Mouse (Mus musculus): ENCODE results near the gene Scfd2. TPM values are rescaled to one million over a fixed set of nuclear protein-coding genes. Genes with fewer than 3 reads are reported as not detected.

The Scfd2 gene
- polyA plus RNA-seq, 1 experiment from 2014 or later: 13.9 TPM

- Histone ChIP-seq H3K4me3 (replicated peaks) (no peak overlapping the region), H3K36me3 (peaks cover 8% of the 10 kb centered on the region; the same call in 1 of the 2 replicates), H3K27ac (no peak overlapping the region), H3K9ac (no peak overlapping the region), H3K4me2 (0 out of 2 replicates have a peak overlapping the region, but pooled peaks have one; percentile 7), H3K4me1 (replicated peaks) (peaks cover 28% of the 10 kb centered on the region), H3K9me3 (replicated peaks) (no peaks in the 10 kb centered on the region), H3K27me3 (peaks cover 33% of the 10 kb centered on the region)
- no peak for ATAC-seq (ENCODE audit: low read depth)
- WGBS (ENCODE audit: insufficient replicate concordance): 78% methylated on average over 22 of the region's 22 CpGs
- DNase-seq: no peak
Measured at GRCm38 (mm10) chr5:74197541-74198330, 333.8 kb downstream of the Scfd2 start.

DNA sequence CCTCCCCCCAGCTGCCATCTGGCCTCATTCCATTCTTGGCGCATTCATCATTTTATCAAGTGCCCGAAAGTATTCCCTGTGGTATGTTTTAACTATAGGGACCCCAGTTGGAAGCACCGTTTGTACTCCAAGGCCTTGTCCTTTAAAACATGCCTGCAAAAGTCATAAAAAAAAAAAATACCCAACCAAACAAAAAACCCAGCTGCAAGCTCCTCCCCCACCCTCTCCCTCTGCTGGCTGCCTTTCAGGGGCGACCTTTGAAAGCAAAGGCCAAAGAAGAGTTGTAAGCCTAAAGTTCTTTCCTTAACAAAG lies 335.3 kb downstream of the Scfd2 start:
- H3K9ac ChIP-seq: no peak overlapping the region
- peaks cover 46% of the 10 kb centered on the region for H3K27me3 ChIP-seq

GRCm38 (mm10) chr5:74195614-74196306 lies 335.8 kb downstream of the Scfd2 start:
- H3K9ac ChIP-seq: peak overlapping the region; percentile 74
- WGBS (ENCODE audit: insufficient replicate concordance): 8% methylated on average over 27 of the region's 27 CpGs
- peak; percentile 5; the same call in 1 of the 2 replicates for ATAC-seq (ENCODE audit: low read depth)
- DNase-seq: no peak
- peaks cover 8% of the 10 kb centered on the region; the same call in 1 of the 2 replicates for H3K36me3 ChIP-seq
- no peaks in the 10 kb centered on the region for H3K9me3 ChIP-seq (replicated peaks)
- peak overlapping the region; percentile 66 for H3K4me3 ChIP-seq (replicated peaks)
- H3K4me1 ChIP-seq (replicated peaks): peaks cover 28% of the 10 kb centered on the region
- peak overlapping the region; percentile 88 for H3K4me2 ChIP-seq
- H3K27me3 ChIP-seq: peaks cover 50% of the 10 kb centered on the region
- H3K27ac ChIP-seq: no peak overlapping the region

More for the DNA sequence above, 335.3 kb downstream of the Scfd2 start:
- DNase-seq (no peak), ATAC-seq (ENCODE audit: low read depth) (no peak)
- Histone ChIP-seq H3K36me3 (peaks cover 8% of the 10 kb centered on the region; the same call in 1 of the 2 replicates), H3K27ac (no peak overlapping the region), H3K4me3 (replicated peaks) (peak overlapping the region; percentile 66), H3K4me2 (peak overlapping the region; percentile 88), H3K4me1 (replicated peaks) (peaks cover 28% of the 10 kb centered on the region), H3K9me3 (replicated peaks) (no peaks in the 10 kb centered on the region)
- 28% methylated on average over 4 of the region's 4 CpGs for WGBS (ENCODE audit: insufficient replicate concordance)

GRCm38 (mm10) chr5:74194841-74195613 lies 336.5 kb downstream of the Scfd2 start, which contains the start of gene Rasl11b:
TSS of gene Rasl11b (plus strand) at chr5:74195286.
- Histone ChIP-seq H3K4me2 (peak within 1 kb of the TSS; percentile 88), H3K9ac (peak within 1 kb of the TSS; percentile 74), H3K27ac (no peak within 1 kb of the TSS), H3K4me3 (replicated peaks) (peak within 1 kb of the TSS; percentile 66), H3K4me1 (replicated peaks) (peaks cover 28% of the 10 kb centered on the region), H3K9me3 (replicated peaks) (no peaks in the 10 kb centered on the region), H3K27me3 (peaks cover 52% of the 10 kb centered on the region), H3K36me3 (peaks cover 8% of the 10 kb centered on the region; the same call in 1 of the 2 replicates)
- peak; percentile 86 for DNase-seq
- under 1% methylated on average over 82 of the region's 82 CpGs for WGBS (ENCODE audit: insufficient replicate concordance)
- peak; percentile 92 for ATAC-seq (ENCODE audit: low read depth)

- DNase-seq: peak; percentile 3
- Histone ChIP-seq H3K4me1 (replicated peaks) (peaks cover 28% of the 10 kb centered on the region), H3K27me3 (peaks cover 53% of the 10 kb centered on the region), H3K9ac (peak overlapping the region; percentile 70), H3K4me2 (peak overlapping the region; percentile 88), H3K27ac (no peak overlapping the region), H3K9me3 (replicated peaks) (no peaks in the 10 kb centered on the region), H3K4me3 (replicated peaks) (peak overlapping the region; percentile 66), H3K36me3 (peaks cover 8% of the 10 kb centered on the region; the same call in 1 of the 2 replicates)
- whole genome bisulfite sequencing (ENCODE audit: insufficient replicate concordance): 26% methylated on average over 16 of the region's 16 CpGs
- peak; percentile 51 for ATAC-seq (ENCODE audit: low read depth)
Measured at GRCm38 (mm10) chr5:74194027-74194840, 337.3 kb downstream of the Scfd2 start.

GRCm38 (mm10) chr5:74193626-74194025 lies 337.9 kb downstream of the Scfd2 start:
- H3K4me1 ChIP-seq (replicated peaks): peaks cover 28% of the 10 kb centered on the region
- H3K27ac ChIP-seq: no peak overlapping the region
- H3K36me3 ChIP-seq: peaks cover 8% of the 10 kb centered on the region; the same call in 1 of the 2 replicates
- DNase-seq (no peak), ATAC-seq (ENCODE audit: low read depth) (no peak)
- WGBS (ENCODE audit: insufficient replicate concordance): 54% methylated on average over 7 of the region's 7 CpGs
- H3K9me3 ChIP-seq (replicated peaks): no peaks in the 10 kb centered on the region
- H3K27me3 ChIP-seq: peaks cover 53% of the 10 kb centered on the region
- H3K9ac ChIP-seq: no peak overlapping the region
- H3K4me2 ChIP-seq: no peak overlapping the region
- H3K4me3 ChIP-seq (replicated peaks): no peak overlapping the region

GRCm38 (mm10) chr5:74193008-74193407 lies 338.6 kb downstream of the Scfd2 start:
- Histone ChIP-seq H3K27ac (no peak overlapping the region), H3K4me3 (replicated peaks) (no peak overlapping the region), H3K36me3 (peaks cover 2% of the 10 kb centered on the region; the same call in 1 of the 2 replicates), H3K4me2 (no peak overlapping the region), H3K27me3 (peaks cover 53% of the 10 kb centered on the region), H3K9me3 (replicated peaks) (no peaks in the 10 kb centered on the region), H3K9ac (no peak overlapping the region), H3K4me1 (replicated peaks) (peaks cover 28% of the 10 kb centered on the region)
- ATAC-seq (ENCODE audit: low read depth): no peak
- no peak for DNase-seq
- 35% methylated on average over 2 of the region's 2 CpGs for WGBS (ENCODE audit: insufficient replicate concordance)

GRCm38 (mm10) chr5:74190911-74191310 lies 340.6 kb downstream of the Scfd2 start:
- no peak overlapping the region for H3K4me2 ChIP-seq
- no peak overlapping the region for H3K9ac ChIP-seq
- no peaks in the 10 kb centered on the region for H3K9me3 ChIP-seq (replicated peaks)
- H3K27ac ChIP-seq: no peak overlapping the region
- no peaks in the 10 kb centered on the region for H3K36me3 ChIP-seq
- 65% methylated on average over 5 of the region's 5 CpGs for WGBS (ENCODE audit: insufficient replicate concordance)
- DNase-seq (no peak), ATAC-seq (ENCODE audit: low read depth) (no peak)
- peaks cover 45% of the 10 kb centered on the region for H3K27me3 ChIP-seq
- no peak overlapping the region for H3K4me3 ChIP-seq (replicated peaks)
- peaks cover 26% of the 10 kb centered on the region for H3K4me1 ChIP-seq (replicated peaks)

- H3K27ac ChIP-seq: no peak overlapping the region
- H3K4me2 ChIP-seq: no peak overlapping the region
- H3K9ac ChIP-seq: no peak overlapping the region
- H3K4me1 ChIP-seq (replicated peaks): peaks cover 18% of the 10 kb centered on the region
- H3K27me3 ChIP-seq: peaks cover 40% of the 10 kb centered on the region
- H3K9me3 ChIP-seq (replicated peaks): no peaks in the 10 kb centered on the region
- WGBS (ENCODE audit: insufficient replicate concordance): 55% methylated on average over 9 of the region's 9 CpGs
- no peak overlapping the region for H3K4me3 ChIP-seq (replicated peaks)
- DNase-seq: no peak
- ATAC-seq (ENCODE audit: low read depth): no peak
- no peaks in the 10 kb centered on the region for H3K36me3 ChIP-seq
Measured at GRCm38 (mm10) chr5:74190161-74190491, 341.4 kb downstream of the Scfd2 start.

DNA sequence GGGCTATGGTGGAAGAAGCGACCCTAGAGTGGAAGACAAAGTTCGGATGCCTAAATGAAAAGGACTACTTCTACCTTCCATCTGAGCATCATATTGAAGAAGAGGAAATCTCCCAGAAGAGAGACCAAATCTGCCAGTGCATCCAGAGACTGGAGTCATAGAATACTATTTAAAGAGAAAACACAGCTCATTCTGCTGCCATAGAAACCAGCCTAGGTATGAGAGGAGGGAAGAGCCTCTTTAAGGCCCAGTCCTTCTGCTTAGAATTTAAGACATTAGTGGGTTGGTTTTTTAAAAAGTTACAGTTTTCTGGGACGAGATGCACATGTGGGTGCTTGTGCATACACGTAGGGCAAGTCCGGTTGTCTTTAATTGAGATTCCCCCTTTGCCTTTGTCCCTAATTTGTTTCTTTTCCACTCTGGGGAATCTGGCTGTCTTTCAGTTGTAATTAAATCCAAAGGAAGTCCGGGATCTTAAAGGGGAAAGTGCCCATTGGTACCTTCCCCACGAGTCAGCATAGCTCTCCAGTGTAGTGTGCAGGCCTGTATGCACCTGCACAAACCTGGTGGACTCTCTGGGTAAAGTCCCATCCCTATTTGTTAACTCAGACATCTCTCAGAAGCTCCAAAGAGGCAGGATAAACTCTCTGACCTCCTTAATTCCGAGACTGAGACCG lies 341.9 kb downstream of the Scfd2 start:
- peaks cover 36% of the 10 kb centered on the region for H3K27me3 ChIP-seq
- H3K36me3 ChIP-seq: no peaks in the 10 kb centered on the region
- H3K4me1 ChIP-seq (replicated peaks): peaks cover 13% of the 10 kb centered on the region
- 57% methylated on average over 9 of the region's 9 CpGs for WGBS (ENCODE audit: insufficient replicate concordance)
- DNase-seq (no peak), ATAC-seq (ENCODE audit: low read depth) (no peak)
- no peaks in the 10 kb centered on the region for H3K9me3 ChIP-seq (replicated peaks)
- no peak overlapping the region for H3K9ac ChIP-seq
- no peak overlapping the region for H3K4me2 ChIP-seq
- no peak overlapping the region for H3K4me3 ChIP-seq (replicated peaks)
- H3K27ac ChIP-seq: no peak overlapping the region

Measured in liver, embryonic 13.5 days (tissue).